Mouse (Mus musculus) kidney, adult 9 months (tissue): ENCODE measurements around the gene Ddo.

Experiments used
- DNase-seq: peaks from one replicate; pipeline ENCODE4 v3.0.0; 2022

Gene Ddo

DNA sequence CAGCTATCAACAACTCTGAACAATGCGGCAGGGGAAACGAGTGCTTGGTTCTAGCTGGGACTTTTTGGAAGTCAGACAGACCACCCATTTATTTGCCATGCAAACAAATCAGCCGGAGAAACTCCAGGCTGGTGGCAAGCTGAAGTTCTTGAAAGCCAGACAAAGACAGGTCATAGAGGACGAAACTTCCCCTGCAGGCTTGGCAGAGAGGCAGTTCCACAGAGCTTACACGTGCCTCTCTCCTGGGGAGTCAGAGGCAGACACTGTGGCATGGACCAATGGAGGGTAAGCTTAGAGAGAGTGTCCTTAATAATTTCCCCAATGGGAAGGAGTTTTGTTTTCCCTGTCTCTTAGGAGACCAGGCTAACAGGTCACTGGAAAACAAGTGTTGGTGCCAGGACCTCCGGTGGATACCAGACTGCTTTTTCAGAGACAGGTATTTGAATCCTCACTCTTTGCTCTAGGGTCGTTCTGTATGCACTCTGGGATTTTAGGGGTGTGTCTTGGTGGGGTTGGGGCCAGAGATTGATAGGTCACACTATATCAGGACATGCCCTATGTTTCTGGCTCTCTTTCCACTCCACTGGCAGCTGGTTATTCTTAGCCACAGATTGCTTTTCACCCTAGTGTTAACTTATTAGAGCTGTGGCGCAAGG, at the start of gene Ddo:
Gene Ddo (plus strand): TSS at position 356 of the 656 bp plus-strand sequence.
- peak; percentile 97 for DNase-seq

DNA sequence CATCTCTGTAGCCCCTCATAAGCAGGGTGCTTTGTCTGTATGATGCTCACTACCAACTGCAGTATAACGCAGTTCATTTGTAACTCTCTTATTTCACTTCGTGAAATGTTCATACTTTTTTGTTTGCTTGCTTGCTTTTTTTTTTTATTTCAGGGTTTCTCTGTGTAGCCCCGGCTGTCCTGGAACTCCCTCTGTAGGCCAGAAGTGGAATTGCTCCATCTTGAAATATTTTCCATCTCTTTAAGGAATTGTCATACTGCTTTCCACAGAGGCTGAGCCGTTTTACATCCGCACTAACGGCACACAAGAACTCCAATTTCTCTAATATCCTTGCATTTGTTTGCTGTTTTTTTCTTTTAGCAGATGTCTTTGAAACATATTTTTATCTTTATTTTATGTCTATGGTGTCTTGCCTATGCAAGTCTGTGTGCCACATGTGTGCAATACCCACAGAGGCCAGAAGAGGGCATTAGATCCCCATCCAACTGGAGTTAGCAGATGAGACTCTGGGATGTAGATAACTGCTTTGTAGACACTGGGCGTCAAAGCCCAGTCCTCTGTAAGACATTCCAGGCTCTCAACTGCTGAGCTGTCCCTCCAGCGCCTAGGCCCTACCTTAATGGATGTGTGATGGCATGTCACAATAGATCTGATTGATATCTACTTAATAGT, 46.1 kb upstream of the Ddo start:
- peak; percentile 53 for DNase-seq

DNA sequence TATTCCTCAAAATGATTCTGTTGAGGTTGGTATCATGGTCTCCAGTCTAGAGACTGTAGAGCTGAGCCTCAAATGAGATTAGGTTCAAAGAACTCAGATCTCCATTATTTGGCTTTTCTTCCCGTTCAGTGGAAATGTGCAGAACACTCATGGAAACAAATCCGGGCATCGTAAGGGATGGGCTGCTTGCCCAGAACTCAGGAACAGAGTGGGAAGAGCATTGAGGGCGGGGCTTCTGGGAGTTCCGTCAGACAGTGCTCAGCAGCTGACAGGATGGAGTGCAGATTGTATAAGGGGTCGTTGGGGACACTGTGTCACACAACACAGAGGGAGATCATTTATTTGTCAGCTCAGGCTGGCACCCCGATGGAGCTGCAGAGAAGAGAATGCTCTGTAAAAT, 37.6 kb upstream of the Ddo start:
- no peak for DNase-seq

DNA sequence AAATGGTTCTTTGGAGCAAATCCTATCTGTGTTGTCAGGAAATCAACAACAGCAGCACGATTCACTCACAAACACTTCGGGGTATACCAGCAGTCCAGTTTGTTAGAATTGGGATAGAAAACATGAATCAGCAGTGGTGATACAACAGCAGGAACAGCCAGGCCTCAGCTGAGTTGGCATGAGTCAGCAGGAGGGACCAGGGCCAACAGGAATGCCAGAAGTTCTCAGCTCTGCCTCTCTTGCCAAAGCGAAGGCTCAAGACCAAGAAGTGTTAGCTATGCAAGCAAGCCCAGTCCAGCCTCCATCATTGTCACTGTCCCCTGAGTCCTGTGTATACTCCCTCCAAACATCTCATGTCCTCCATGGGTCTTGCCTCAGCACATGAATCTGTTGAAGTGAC, 32.6 kb upstream of the Ddo start:
- DNase-seq = peak; percentile 11

DNA sequence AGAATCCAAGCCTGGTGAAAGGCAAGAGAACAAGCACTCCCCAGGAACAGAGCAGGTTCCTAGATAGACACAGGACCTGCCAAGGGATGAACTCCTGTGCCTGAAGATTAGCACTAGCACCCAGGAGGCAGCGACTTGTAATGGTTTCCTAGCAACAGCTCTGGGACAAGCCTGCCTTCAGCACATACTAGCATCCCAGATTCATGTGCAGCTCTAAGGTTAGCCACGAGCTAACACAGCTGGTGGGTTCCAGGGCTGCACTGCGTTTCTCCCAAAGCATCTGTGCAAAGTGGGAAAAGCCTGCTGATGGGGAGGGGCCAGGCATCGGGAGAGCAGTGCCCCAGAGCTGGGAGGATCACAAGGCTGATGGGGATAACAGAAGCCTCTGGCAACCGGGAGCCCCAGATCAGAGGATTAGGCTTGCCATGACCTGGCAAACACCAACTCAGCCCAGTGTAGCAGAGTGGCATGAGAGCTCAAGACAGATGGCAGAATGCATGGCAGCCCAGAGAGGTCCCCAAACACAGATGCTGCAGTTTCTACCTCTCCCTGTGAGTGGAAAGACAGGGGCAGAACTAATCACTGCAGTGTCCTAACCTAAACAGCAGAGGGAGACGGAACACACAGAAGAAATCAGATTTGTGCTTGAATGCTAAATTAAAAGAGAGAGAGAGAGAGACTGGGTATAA, 25.0 kb upstream of the Ddo start:
- DNase-seq = peak; percentile 26

DNA sequence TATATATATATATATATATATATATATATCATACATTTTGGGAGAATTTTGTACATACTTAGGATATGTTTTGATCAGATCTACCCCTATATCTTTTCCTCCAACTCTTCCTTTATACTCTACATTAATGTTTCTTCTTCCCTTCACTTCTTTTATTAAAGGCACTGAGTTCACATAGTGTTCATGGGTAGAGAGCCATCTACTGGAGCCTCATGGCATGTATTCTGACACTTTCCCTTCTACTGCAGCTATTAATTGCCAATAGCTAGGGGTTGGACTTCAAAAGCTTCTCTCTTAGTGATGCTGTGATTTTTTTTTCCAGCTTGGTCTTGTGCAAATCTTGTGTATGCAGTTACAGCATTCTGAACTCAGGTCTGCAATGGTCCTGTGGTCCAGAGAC, 11.8 kb upstream of the Ddo start:
- peak; percentile 54 for DNase-seq

DNA sequence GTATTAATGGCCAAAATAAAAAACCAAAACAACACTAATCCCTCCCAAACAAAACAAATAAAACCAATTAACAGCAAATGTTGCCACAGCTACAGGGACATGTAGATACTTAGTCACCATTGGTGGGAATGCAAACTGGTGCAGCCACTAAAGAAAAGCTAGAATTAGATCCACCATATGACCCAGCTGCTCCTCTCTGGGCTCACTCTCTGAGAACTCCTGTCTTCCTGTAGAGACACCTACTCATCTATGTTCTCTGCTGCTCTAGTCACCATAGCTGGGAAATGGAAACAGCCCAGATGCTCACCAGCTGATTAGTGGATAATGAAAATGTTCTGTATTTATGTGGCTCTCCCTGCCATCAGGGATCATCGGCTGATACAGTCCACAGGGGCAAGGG, 10.1 kb upstream of the Ddo start:
- DNase-seq = no peak

DNA sequence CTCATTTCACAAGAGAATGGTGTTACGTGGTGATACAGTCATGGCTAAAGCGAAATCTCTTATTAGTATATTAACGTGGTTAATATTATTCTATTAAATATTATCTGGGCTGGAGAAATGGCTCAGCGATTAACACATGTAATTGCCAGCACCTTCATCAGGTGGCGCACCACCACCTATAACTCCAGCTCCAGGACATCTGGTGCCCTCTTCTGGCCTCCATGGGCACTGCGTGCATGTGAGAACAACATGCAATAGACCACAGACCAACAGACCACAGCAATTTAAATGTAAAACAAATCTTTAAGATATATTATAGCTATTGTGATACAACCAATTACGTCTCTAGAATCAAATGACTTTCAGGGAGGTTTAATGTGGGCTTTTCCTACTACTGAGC, 671 bp upstream of the Ddo start:
- DNase-seq = peak; percentile 94

DNA sequence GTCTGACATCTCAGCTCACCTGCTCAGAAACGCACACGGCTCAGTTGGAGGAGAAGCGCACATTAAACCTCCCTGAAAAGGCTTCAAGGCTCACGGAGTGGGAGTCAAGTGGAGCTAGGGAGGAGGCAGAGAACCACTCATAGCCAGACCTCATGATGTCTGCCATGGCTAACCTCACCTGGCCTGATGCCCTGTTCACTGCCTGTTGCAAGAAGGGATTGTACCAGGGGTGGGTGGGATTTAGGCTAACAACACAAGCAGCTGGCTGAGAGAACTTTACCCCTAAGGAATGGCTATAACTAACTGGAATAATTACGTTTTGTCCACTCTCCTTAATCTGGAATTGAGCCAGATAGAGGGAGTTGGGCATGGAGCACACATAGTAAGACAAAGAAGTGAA, 646 bp downstream of the Ddo start:
- peak; percentile 92 for DNase-seq

DNA sequence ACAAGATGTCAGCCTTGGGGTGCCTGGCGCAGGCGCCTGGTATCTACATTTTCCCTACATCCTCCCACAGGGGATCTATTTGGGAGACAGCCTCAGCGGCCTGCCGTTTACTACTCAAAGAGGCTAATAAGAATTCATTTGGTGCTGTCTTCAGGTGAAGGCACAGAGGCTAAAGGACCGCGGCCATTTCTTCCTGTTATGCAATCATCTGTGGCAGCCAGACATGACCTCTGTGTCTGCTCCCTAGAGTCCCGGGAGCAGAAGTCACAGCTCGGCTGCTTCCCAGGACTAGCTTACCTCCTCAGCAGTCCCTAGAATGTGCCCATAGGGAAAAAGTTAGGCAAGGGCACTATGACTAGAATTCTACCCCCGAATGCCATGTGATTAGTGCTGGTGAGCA, 1.1 kb downstream of the Ddo start:
- DNase-seq = peak; percentile 88

DNA sequence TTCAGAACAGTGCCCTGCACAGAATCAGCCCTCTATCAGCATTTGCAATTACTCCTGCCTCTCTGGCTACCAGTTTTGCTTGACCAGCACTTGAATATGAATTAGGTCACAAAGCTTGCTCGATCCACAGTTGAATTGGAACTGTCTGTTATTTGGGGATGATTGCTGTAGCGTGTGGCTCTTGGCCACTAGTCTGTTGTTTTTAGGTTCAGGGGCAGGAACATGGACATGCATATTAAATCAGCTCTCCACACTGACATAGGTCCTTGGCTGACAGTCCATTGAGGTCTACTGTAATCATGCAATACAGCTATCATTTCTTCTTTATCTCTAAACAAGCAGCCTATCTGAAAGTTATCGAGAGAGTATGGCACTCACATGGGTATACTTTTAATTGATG, 2.3 kb downstream of the Ddo start:
- DNase-seq = no peak

DNA sequence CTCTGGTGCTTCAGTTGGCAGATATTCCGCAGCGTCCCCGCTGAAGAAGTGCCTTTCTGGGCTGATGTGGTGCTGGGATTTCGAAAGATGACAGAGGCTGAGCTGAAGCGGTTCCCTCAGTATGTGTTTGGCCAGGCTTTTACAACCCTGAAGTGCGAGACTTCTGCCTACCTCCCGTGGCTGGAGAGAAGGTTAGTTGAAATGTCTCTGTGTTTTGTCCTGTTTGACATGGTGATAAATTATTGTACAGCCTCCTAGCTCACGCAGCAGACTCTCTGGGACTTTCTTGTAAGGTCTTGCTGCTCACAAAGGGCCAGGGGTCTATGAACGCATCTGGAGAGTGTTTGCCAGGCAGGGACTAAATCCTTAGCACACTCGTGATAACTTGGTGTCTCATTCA, 7.5 kb downstream of the Ddo start:
- DNase-seq = no peak

DNA sequence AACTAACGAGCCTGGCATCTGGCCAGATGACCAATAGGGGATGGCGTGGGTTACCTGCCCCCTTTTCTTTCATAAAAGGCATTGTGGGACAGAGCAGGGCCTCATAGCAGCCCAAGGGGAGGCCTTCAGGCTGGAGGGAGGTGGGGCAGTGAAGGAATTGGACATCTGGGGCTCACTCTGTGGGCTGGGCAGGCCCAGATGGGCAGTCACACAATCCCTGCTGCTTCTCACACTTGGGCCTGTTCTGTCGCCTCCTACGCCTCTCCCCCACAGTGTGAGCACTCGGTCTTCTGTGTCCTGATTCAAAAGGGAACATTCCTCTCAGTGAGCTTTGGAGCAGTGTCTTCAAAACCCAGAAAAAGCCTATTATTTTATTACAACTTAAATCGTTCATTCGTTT, 8.5 kb downstream of the Ddo start:
- no peak for DNase-seq

DNA sequence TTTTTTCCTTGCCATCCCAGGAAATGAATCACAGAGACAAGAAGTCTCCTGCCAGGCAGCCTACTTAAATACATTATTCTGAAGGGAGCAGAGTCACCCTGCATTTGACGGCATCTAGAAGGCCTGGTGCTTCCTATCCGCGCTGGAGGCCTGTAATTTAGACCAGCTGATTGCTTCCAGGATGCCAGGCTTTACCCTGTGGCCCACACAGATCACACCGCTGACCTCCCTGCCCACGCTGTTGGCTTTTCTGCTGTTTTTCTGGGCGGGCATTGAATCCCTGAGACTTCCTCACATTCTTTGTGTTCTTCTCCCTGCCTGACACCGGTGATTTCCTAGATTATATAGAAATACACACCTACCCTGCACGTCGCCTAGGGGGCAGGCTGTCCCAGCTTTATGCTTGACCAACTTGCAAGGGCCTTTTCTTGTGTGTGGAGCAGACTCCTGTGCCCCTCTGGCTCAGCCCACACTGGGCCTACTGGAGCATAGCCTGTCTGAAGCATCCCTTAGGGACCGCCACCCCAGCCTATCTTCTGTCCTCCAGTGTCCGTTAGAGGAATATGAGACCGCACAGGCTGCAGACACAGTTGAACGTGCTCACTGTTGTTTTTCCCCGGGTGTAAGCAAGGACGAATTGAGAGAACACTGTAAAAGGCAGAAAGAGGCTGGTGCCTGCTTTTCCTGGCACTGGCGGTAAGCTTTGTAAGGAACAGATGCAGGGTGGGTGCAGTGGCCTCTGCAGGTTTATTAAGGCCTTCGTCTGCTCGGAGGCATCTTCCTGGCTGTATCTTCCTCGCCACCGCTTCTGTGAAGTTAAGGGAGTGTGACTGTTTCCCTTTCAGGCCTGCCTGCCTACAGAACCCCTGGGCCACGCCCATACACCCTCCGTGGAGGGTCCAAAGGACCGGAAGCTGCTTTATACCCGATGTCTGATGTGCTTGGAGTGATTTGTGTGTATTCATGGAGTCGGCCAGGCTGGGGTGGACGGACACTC, 9.3 kb downstream of the Ddo start:
- no peak for DNase-seq

DNA sequence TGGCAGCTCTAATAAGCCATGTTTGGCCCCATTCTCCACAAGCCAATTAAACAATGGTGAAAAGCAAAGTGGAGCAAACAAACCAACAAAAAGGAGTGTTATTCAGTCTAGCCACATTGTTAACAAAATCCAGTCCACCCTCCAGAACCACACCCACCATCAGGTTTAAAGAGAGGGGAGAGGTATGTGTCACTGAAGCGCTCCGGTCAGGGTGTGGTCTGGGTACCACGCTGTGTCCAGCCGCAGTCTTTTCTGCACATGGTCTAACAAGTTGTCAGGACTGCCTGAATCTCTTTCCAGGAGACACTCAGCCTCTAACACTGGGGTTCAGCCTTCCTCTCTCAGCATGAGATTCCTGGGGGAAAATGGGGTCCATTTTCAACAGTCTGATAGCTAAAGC, 10.6 kb downstream of the Ddo start:
- DNase-seq = no peak

DNA sequence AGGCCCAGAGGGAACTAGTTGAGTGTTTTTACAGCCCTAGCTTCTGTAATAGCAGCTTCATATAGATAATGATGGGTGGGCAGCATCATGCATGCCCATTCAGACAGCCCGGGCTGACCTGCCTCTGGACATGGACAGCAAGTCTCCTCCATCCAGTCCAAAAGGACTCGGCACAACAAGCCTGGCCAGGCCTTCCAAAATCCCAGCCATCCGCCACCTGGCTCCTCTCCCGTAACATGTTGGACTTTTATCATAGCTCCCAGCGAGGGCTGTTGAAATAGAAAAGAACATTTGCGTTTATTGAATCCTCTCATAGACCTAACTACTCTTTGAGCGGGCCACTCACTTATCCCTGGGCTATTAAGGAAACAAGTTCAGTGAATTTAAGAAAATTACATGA, 12.1 kb downstream of the Ddo start:
- no peak for DNase-seq

DNA sequence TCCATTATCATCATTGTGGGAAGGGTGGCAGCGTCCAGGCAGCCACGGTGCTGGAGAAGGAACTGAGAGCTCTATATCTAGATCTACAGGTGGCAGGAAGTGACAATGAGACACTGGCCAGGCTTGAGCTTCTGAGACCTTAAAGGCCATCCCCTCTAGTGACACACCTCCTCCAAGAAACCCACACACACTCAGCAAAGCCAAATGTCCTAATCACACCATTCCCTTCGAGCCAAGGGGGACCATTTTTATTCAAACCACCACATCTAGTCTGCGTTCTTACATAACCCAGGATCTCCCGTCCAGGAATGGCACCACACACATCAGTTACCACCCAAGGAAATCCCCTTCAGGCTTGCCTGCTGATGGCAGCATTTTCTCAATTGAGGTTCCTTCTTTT, 13.3 kb downstream of the Ddo start:
- DNase-seq = no peak

DNA sequence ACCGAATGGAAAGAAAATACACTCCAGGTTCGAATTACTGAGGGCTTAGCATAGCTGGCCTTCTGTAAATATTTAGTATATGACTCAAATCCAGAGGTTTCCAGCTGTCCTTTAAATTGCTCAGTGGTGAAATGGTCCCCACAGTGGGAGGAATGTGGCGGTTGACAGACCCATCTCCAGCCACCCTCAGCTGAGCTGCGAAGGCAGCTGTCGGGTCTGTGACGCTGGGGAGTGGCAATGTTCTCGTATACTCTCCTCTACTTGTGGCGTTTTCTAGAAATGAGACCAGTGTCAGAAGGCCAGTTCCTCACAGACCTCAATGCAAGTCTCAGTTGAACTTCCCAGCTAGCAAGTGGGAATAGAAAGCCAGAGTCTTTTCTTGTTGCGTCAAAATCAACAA, 14.6 kb downstream of the Ddo start:
- no peak for DNase-seq

DNA sequence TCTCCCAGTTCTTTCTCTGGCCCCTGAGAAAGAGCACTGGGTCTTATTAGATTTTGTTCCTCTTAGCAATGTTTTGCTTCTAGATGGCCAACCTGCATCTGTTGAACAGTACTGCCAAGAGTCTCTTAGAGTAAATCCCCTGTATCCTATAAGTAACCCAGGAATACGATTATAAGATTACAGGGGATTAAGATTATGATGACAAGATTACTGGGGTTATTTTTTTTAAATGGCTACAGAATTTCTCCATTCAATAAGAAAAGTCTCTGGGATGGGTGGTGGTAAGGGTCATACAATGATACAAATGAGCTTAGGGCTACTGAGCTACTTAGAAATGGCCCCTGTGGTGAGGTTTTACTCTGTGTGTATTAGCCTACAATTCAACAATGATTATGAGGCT, 15.5 kb downstream of the Ddo start:
- no peak for DNase-seq

DNA sequence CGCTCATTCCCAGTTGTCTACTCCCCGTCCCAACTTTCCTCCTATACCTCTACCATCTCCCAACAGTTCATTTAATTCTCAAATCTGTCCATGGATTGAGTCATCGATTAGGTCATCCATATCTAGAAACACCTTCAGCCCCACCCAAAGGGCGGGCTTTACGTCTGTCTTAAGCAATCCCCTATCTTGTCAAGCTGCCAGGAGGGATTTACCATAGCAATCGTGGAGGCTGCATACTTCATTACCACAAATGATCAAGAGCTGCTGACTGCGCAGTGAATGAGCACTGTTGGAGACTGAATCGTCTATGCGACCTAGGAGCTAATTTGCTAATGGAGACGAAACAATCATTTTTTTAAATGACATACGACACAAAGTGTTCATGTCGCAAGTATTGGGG, 19.0 kb downstream of the Ddo start:
- DNase-seq = no peak

DNA sequence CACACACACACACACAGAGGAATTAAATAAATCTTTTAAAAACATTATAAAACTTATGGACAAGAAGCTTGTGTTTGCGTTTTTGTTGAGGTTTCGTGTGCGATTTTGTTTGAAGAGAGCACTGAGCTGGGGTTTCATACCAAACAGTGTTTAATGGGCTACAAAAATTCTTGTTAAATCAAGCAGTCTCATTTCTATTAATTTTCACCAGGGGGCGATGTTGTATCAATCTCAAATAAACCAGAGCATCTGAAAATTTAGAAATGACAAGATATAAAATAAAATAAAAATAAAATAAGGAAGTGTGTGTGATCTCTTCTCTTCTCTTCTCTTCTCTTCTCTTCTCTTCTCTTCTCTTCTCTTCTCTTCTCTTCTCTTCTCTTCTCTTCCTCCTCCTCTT, 19.8 kb downstream of the Ddo start:
- DNase-seq = no peak

DNA sequence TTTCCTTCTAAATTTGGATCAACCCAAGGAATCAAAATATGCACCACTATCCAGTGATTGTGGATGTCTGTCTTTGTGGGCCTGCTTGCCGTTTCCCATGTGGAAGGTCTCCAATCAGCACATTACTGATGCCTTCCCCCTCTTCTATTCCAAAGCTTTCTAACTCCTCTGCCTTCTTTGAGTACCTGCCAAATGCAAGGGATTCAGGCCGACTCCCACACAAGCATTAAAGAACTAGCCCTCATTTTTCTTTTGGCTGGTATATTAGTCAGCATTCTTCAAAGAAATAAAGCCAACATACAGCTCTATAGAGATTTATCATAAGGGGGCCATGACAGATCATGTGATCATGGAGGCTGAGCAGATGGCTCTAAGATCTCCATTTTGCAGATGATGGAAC, 21.9 kb downstream of the Ddo start:
- DNase-seq = no peak

DNA sequence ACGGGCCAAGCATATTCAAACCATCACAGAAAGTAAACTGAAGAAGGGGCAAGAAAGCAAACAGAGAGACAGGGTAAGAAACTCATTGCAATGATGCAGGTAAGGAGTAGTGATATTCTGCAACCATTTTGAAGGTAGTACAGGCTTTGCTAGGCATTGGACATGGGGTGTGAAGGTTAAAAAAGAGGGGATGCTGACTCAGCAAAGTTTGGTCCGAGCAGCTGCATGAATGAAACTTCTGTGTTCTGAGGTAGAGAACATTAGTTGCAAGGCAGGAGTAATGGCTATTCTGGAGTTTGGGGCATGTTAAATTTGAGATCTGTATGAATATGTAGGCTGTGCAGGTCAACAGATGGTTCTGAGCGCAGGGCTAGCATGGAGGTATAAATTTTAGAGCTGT, 35.5 kb downstream of the Ddo start:
- no peak for DNase-seq
